Mouse (Mus musculus): ENCODE measurements around the gene H60b.
"Not testable (repeated sequence)": the region's sequence is repeated elsewhere in the genome, so short reads cannot be mapped to it uniquely, and the experiment has no call there.

Gene H60b

DNA sequence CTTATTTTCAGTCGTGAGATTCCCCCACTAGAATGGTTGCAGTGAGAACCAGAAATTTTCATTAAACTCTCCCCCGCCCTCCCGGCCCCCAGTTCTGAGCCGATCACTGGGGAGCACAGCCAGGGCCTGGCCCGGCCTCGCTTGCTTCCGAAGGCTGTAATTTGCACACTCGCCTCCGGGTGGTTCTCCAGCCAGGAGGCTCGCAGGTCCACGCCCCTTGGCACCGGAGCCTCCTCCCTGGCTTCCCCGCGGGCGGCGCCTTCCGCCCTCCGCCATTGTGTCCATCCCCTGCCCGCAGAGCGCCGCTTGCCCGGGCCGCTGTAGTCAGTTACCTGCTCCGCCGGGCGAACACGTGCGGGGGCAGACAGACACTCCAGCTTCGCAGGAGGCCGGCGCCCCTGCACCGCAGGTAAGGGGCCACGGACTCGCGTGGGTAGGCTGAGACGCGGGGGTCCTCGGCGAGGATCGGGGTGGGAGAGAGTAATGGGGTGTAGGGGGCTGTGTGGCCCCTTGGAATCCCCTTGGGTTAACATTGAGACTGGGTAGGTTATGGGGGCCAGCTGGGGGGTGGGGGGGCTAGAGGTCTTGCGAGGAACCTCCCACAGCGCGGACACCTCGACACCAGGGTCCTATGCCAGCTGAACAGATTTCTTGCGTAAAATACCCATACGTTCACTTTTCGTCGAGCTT is at the start of gene H60b, which contains the start of gene Raet1e:
Gene H60b, plus strand, starts transcription at position 277 of the 690 bp plus-strand sequence.
Gene Raet1e, plus strand, starts transcription at position 260 of the 690 bp plus-strand sequence.
- peak; percentile 73 to 84 for DNase-seq

DNA sequence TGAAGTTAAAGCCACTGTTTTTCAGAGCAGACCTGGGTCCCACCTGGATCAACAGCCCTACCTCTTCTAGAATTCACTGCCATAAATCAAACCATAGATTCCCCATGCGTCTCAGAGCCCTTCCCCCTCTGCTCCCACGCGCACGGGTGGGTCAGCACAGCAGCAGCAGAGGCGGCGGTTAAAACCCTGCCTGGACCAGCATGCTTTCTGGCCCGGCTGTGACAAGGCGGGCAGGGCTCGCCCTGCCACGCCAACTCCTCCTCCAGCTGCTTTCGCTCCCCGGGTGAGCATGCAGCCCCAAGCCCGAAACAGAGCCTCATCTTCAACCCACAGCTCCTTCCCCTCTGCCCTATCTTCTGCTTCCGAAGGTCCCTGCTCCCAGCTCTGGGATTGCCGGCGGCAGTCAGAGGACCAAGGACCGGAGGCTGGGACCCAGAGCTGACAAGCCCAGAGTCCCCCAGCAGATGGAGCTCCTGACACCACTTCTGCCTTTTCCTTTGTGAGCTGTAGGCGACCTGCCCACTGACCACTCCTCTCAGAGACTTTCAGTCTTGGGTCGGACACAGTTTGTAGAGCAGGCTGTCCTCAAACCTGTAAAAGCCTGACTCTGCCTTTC is 17.6 kb upstream of the H60b start:
- peak; percentile 84 to 85 for DNase-seq

DNA sequence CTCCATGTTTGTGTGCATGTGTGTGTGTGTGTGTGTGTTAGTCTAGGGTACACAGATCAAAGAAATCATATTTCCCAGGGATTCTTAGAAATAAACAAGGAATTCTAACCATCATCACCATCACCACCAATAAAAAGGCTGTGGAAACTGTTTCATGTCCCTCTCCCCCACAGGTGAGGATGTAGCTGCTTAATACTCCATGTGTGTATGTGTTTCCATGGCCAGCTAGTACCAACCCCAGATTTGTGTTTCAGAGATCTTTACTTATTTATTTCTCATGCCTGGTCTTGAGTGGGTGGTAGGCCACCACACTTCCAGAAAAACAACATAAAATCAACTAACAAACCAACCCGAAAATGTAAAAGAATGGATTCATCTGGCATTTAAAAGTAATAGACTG is 16.2 kb upstream of the H60b start:
- DNase-seq = peak; percentile 35 to 44

DNA sequence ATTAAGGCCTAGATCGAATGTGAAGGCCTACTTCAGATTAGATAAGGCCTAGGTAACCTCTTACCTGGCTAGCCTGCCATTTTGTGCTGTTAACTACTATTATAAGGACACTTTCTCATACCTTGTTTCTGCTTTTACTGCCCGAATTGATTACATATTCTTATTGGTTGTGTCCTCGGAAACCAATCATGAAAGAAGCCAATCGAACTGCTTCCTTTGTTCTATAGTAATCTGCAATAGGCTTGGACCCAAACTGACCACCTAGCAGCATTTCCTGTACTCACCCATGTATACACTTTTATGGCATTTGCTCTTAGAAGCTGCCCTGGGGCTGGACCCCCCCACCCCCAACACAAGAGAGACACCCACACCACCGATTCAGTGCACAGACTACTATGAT is 15.5 kb upstream of the H60b start:
- no peak for DNase-seq

DNA sequence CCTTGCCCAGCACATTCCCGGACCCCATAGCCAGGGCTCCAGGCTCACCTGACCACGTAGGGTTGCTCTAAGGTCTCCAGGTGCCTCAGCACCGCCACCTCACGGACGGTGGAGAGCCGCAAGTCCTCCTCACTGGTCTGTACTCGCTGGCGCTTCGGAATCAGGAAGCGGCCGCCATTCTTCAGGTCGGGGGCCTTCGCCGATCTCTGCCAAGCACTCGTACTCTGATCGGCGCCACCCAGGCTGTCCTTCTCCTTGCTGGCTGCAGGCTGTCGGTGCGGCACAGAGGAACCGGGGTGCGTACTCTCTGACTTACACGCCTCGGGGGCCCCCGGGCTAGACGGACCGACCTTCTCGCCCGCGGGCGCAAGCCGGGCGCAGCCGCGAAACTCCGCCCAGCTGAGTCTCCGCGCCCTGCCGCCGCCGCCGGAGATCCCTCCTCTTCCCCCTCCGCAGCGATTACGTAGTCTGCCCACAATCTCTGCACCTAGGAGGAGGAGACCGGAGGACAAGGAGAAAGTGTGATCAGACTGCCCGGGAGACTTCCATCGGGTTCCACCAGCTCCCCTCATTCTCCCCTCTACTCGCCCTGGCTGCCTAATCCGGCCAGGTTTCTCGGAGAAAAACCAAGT is 9.8 kb upstream of the H60b start:
- peak; percentile 77 to 89 for DNase-seq

DNA sequence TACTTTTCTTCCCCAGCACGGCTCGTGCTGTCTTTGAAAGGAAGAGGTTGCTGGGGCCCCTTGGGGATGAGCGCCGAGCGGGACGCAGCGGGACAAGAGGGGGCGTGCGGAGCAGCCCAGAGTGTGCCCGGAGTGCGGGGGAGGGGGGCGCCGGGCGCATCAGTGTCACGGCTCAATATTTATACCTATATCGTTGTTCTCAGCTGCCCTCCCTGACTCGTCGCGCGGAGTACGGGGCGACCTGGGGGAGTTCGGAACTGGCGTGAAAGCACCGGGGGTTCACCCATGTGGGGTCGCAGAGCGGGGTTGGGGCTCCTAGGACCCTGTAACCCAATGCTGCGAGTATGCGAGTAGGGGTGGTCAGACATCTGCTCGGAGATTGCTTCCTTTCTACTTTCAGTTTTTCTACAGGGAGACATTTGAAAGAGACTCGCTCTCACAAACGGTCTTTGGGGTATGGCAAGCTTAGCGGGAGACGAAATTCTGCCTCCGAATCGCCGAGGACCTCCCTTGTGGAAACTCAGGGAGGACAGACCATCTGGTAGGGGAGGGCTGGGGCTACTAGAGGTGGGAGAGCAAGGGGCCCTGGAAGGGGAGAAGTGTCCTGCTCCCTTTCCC is 9.2 kb upstream of the H60b start, which contains the start of gene E030030I06Rik:
Gene E030030I06Rik, minus strand, starts transcription at position 198 of the 618 bp plus-strand sequence.
- DNase-seq = peak in 1 of 2 experiments; percentile 40

DNA sequence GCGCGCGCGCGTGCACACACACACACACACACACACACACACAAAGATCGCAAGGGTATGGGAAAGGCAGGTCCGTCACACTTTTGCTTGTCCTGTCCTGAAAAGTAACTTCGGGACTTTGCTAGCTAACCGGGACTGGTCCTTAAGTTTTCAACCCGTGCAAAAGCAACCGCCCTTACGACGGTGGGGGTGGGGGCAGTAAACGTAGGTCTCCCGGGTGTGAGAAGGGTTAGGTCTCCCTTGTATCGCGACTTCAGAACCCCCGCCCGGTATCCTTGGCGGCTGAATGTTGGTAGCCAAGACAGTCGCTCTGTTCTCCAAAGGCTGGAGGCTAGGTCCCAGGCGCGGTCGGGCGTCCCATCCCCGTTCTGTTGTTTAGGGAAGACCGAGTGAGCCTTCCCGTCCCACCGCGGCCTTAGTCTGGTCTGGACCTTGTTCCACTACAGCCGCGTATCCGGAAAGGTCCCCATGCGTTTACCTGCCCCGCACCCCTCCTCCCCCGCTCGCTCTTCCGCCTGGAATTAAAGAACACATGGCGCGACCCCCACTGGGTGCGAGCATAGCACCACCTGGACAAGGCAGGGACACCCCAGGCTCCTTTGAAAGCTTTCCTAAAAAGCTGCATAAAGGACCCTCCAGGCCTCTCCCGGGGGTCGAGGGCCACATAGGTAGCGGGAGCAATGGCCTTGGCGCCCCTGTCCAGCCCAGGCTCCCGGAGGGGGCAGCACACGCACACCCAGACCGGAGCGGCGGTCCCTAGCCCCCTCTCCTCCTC is 8.5 kb upstream of the H60b start:
- DNase-seq = peak; percentile 14 to 44

DNA sequence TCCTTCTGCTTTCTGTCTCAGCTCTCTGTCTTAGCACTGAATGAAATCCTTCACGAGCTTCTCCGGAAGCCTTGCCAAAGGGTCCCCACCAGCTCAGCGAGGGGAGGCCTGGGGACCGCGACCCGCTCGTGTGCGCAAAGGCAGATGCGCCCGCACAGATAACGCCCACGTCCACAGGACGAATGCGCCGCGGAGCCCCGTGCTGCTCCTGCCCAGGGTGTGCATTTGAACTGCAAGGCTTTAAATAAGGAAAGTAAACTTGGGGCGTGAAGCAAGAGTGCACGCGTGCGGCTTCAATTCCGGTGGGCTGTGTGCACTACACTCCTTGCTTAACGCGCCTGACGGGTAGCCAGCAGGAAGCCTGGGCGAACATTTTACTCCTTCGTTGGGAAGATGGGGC is 7.8 kb upstream of the H60b start:
- peak in 1 of 2 experiments; percentile 4 for DNase-seq

DNA sequence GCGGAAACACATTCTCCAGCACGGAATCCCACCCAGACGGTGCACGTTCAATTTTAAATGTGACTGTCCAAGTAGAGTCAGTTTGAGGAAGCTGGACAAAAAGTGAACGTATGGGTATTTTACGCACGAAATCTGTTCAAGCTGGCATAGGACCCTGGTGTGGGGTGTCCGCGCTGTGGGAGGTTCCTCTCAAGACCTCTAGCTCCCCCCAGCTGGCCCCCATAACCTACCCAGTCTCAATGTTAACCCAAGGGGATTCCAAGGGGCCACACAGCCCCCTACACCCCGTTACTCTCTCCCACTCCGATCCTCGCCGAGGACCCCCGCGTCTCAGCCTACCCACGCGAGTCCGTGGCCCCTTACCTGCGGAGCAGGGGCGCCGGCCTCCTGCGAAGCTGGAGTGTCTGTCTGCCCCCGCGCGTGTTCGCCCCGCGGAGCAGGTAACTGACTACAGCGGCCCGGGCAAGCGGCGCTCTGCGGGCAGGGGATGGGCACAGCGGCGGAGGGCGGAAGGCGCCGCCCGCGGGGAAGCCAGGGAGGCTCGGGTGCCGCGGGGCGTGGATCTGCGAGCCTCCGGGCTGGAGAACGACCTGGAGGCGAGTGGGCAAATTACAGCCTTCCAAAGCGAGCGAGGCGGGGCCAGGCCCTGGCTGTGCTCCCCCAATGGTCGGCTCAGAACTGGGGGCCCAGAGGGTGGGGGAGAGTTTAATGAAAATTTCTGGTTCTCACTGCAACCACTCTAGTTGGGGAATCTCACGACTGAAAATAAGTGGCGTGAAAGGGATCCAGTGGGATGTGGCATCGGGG is 7.1 kb upstream of the H60b start:
- not testable (repeated sequence) for DNase-seq

DNA sequence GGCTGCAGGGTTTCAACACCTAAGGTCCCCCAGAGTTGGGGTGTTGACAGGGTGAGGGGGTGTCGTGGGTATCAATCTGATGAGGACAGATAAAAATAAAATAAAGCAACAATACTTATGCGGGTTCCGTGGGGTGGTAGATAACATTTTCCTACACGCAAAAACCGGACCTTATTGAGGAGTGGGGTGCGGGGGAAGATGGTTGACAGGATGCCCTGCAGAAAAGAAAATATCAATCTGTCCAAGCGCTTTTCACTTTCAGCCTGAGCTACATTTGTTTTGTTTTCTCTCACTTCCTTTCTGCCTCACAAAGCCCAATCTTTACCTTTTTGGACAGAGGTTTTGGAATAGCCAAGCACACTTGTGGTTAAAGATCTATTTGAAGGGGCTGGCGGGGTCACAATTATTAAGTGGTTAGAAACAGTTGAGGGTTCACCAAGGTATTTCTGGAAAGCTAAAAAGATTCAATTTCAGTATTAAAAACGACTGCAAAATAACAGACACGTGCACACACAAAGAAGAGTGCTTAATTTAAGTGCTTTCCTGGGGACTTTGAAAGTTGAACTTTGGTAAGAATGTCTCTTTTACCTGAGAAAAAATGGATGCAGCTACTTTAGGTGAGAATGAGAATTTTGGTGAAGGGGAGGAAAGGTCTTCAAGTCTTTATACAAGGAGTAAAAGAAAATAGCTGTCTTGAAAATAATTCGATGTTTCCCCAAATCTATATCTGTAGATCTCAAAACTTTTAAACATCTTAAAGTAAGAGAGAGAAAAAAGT is 6.3 kb upstream of the H60b start:
- DNase-seq = not testable (repeated sequence)

DNA sequence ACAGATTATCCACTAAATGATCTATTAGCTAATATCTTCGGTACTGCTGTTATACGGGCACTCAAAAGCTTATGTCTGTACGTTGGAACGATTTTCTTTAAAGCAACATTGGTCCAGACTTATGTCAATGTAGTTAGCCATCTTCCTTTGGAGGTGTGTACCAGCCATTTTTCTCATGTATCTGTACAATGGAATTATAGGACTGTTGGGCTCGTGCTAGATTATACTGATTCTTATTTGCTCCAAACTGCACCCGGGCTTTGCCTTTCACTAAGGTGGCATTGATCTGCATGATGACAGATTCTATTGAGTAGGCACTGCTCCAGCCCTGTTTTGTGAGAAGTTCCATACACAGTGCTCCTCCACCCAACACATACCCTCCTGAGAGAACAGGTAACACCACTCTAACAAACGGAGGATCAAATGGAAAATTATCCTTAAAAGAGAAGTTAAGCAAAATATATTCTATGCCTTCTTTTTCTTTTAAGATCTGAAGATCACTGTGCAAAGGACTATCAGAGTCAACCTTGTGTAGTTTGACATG is 5.2 kb upstream of the H60b start:
- not testable (repeated sequence) for DNase-seq

DNA sequence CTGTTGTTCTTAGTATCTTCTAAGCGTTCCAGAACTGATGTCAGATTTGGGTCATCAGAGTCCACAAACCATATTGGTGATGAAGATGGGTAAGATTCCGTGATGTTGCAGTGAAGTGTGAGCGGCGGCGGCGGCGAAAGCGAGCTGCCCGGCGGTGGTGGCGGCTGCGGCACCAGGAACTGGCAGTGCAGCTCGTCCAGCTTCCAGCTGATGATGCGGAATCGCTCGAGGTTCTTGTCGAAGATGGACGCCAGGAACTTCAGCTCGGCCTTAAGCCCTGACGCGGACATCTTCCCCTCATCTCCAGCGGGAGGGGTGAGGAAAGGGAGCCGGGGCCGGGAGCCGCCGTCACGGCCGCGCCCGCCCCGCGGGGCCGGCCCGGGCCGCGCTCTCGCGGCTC is 4.3 kb upstream of the H60b start:
- DNase-seq = not testable (repeated sequence)

DNA sequence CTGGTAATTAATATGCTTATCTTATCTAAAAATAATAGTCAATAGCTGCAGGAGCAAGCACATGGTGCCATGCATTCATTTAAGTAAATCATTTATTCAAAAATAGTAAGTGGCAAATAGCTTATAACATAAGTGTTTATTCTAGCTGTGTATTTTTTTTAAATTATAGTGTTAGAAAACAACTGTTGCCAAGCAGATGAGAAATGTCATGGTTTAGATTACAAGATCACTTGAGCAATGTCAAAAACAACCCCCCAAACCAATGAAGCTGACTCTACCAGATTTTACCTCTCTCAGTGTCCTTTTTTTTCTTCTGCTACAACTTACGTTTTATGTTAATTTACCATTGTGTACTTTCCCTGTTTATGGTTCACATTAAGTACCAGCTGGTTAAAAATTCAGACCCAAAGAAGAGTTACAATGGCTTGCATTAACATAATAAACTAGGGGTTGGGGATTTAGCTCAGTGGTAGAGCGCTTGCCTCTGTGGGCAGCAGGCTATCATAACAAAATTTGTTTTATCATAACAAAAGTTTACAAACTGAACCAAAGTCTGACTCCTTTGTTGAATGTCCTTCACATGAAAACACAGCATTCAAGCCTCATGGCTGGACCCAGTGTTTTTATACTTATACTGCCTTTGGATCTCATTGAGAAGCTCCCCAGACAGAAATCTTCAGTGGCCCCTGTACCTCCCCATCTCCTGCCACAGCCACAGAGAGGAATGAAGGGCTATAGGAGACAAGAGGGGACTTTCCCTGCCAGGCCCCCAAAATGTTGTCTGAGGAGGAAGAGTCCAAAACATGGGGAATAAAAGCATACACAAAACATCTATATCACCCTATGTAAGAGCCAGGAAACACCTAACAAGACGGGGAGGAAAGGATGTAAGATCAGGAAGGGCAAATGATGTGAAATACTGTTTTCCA is 3.3 kb upstream of the H60b start:
- DNase-seq = no peak

DNA sequence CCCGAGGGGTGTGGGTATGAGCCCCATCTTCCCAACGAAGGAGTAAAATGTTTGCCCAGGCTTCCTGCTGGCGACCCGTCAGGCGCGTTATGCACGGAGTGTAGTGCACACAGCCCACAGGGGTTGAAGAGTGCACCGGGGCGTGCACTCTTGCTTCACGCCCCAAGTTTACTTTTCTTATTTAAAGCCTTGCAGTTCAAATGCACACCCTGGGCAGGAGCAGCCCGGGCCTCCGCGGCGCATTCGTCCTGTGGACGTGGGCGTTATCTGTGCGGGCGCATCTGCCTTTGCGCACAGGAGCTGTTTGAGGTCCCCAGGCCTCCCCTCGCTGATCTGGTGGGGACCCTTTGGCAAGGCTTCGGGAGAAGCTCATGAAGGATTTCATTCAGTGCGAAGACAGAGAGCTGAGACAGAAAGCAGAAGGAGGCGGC is 760 bp downstream of the H60b start:
- DNase-seq = no peak

DNA sequence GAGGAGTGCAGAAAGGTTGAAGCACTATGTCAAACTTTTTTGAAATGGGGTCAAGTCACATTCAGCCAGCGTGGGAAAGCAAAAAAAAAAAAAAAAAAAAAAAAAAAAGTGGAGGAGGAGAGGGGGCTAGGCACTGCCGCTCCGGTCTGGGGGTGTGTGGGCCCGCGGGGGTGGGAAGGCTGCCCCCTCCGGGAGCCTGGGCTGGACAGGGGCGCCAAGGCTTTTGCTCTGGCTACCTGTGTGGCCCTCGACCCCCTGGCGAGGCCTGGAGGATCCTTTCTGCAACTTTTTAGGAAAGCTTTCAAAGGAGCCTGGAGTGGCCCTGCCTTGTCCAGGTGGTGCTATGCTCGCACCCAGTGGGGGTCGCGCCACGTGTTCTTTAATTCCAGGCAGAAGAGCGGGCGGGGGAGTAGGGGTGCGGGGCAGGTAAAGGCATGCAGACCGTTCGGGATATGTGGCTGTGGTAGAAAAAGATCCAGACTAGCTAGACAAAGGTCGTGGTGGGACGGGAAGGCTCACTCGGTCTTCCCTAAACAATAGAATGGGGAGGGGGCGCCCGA is 1.3 kb downstream of the H60b start:
- DNase-seq = no peak

DNA sequence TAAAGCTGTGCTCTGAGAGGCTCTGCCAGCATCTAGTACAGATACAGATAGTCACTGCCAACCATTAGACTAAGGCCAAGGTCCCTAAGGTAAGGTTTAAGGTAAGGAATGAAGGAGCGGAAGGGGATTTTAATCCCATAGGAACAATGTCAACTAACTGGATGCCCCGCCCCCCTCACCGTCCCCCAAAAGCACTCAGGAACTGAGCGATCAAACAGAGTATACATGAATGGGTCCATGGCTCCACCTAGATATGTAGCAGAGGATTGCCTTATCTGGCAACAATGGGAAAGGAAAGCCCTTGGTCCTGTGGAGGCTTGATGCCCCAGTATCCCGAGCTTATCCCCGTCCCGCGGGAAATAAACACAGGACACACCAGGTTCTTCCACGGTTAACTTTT is 4.9 kb downstream of the H60b start:
- not testable (repeated sequence) for DNase-seq

DNA sequence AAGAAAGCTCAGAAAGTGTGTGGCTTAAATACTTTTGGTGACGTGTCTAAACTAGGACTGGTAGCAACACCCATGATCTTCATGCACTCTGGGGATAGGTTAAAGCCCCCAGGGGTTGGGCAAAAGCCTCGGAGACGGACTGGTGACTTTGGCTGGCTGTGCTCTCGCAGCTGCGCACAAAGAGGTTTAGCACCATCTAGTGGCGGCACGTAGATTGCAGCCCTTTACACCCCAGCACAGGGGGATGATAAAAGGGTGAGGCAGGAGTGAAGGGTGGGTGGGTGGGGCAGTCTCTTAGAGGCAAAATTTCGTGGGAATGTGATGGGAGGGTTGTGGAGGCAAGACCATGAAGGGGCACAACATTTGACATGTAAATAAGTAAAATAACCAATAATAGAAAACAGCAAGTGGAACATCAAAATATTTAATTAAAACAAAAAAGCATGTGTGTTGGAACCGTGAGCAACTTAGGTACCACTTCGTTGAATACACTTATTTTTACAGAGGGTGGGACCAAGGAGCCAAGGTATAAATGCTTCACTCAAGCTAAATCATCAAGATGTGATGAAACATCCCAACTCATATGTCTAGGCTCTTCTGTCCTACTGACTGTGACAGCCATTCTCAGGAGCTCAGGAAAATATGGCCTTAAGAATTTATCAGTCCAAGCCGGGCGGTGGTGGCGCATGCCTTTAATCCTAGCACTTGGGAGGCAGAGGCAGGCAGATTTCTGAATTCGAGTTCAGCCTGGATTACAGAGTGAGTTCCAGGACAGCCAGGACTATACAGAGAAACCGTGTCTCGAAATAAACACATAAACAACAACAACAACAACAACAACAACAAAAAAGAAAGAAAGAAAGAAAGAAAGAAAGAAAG is 5.6 kb downstream of the H60b start:
- DNase-seq = peak; percentile 63 to 86
